Mouse (Mus musculus) CH12.LX (cell line): Measurements from ENCODE around the gene Alcam.

ENCODE experiments used
- CTCF ChIP-seq, 2 experiments: IDR thresholded peaks in 1 of 2; conservative IDR thresholded peaks in 1 of 2; 2 replicates each; pipeline ENCODE4 v1.5.1; 2011 to 2012; ENCODE audit warnings: low read depth in 2 of 2, low read length in 2 of 2, improper control_type of control experiment in 1 of 2, inconsistent platforms in 1 of 2, mild to moderate bottlenecking in 1 of 2, moderate library complexity in 1 of 2
- ZNF384 ChIP-seq: IDR thresholded peaks from 2 replicates; pipeline ENCODE4 v1.6.1; 2012; ENCODE audit warnings: low read depth, low read length, improper control_type of control experiment, inconsistent platforms

GRCm38 (mm10) chr16:52331341-52331830, 122.5 kb downstream of the Alcam start:
- TF ChIP-seq CTCF (conservative IDR thresholded peaks at IDR 0.05 in 1 of 2, IDR thresholded peaks at IDR 0.05 in 1 of 2; ENCODE audit: low read depth in 2 of 2, low read length in 2 of 2) = no peak
- no peak for TF ChIP-seq ZNF384
